Mouse (Mus musculus): Measurements from ENCODE around the gene Csrnp1.

The Csrnp1 gene

DNA sequence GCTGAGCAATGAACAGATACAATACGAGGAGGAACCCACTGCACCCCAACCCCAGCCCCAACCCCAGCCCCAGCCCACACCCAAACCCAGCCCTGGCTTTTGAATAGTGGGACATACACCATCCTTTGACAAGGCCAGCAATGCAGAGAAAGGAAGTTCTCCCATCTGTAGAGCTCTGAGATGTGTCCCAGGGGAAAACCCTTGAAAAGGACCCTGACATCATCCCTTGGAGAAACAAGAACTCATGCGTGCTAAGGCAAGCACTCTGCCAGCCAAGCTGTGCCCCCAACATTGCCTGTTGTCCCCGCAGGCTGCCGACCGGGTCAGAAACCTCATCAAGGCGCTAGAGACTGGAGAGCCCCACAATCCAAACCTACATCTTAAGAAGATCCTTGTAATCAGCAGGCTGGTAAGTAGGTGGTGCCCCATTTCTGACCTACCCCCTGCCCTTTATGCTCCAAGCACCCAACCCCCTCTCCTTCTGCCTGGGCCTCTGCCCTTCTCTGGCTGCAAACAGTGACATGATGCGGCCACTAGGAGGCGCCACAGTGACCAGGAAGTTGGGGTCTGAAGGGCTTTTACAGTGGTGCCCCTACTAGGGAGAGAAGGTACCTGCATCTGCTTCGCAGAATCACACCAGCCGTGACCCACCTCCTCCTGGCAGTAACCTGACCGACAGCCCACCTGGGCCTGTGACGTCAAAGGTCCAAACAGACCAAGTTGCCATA is 39.1 kb downstream of the Csrnp1 start:
- DNase-seq (ENCODE audit: low read depth): peak; percentile 36

DNA sequence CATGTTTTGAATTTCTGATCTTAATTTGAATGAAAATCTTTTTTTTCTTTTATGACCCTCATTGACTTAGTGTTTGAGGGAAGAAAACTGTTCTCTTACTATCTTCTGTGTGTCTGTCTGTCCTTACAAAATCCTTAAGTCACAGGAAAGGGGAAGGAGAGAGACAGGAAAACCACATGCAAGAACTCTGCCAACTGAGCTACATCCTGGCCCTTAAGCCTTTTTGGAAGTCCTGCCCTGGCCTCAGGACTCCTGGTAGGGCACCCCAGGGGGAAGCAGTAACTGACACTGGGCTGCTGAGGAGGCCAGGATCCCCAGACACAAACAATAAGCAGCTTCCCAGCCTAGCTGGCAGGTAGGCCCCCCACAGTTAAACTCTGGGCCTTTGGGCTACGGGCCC is 41.1 kb downstream of the Csrnp1 start:
- DNase-seq (ENCODE audit: low read depth): peak; percentile 68

DNA sequence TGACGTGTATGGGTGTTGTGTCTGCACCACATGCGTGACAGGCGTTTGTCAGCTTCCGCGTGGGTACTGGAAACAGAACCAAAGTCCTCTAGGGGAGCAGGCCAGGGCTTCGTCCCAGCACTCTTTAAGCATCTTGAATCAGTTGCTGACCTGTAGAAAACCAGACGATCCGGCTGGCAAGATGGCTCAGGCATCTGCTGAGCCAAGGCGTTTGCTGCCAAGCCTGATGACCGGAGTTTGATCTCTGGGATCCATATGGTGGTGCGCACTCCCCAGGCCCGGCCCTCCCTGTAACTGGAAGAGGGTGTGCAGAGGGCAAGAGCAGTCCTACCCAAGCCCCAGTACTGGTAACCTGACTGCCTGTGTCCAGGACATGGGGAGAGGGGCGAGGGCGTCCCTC is 42.6 kb downstream of the Csrnp1 start:
- no peak for DNase-seq (ENCODE audit: low read depth)

DNA sequence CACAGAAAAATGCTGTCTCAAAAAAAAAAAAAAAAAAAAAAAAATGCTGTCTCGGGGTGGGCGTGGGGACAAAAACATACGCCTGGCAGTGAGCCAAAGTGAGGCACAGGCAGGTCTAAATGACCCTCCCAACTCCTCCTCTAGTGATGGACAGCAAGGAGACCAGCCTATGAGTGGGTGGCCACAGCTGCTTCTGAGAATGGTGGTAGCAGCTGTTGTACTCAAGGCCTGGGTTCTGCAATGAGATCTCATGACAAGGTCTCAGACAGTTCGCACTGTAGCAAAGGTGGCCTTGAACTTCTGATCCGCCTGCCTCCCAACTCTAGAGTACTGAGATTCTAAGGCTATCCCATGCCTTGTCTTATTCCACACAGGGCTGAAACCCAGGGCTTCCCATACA is 43.1 kb downstream of the Csrnp1 start:
- no peak for DNase-seq (ENCODE audit: low read depth)

DNA sequence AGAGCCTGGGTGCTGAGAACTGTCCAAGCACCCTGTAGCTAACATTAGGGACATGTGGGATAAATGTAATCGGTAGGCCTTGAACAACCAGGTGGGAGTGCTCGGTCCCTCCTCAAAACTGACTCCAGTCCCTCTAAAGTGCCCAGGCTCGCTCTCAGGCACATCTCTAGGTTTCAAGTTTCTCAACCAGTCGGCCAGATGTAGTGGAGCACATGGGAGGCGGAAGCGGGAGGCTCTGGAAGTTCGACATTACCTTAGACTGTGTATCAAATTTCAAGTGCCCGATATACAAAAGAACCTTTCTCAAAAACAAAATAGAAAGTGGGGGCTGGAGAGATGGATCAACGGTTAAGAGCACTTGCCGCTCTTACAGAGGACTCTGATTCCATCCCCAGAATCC is 44.8 kb downstream of the Csrnp1 start:
- no peak for DNase-seq (ENCODE audit: low read depth)

DNA sequence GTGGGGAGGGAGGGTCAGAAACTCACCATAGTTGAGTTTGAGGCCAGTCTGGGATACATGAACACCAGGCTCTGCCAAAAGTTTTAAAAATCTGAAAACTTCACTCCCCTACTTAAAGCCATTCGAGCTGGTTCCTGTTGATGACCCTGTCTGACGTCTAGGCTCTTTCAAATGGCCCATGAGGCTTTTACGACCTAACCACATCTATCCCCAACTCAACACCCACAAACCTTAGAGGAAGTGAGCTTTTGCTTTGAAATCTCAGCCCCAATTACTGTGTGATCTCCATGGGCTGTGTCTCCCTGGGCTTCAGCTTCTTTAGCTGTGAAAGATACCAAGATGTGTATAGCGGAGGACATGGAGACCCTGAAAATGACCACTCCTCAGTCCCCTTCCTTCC is 46.0 kb downstream of the Csrnp1 start:
- DNase-seq (ENCODE audit: low read depth): peak; percentile 63

DNA sequence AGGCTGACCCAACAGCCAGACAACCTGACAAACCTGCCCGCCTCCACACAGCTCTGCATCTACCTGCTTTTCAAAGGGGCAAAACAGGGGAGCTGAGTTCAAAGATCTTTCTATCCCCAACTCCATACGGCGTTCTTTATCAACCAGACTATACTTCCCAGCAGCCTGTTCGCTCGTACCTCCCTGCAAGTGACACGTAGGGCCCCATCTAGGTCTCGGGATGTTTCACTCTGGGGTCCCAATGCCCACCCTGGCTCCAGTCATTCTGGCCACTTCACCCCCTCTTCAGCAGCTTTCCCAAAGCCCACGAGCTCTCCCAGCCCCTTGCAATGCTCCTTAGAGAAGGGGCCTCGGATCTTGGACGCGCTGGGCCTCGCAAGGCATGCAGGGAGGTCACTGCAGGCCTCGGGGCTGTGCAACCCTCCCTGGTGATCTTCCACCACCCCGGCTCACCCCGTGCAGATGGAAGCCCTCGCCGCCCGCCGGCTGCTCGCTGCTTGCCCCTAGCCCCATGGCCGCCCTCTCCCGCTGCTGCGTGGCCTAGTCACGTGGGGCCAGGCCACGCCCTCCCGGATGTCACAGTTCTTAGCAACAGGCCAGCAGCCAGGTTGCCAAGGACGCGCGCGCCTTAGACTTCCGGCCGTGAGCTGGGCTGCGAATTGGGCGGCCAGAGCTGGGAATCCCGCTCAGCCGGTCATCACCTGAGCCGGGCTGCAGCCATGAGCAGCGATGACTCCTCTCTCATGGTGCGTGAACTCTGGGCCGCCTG is 47.3 kb downstream of the Csrnp1 start, which contains the start of the genes Gorasp1 and Ttc21a:
Gorasp1 (minus strand) TSS at position 561 of the 769 bp plus-strand sequence.
Ttc21a (plus strand) TSS at position 602 of the 769 bp plus-strand sequence.
- DNase-seq (ENCODE audit: low read depth): peak; percentile 92

DNA sequence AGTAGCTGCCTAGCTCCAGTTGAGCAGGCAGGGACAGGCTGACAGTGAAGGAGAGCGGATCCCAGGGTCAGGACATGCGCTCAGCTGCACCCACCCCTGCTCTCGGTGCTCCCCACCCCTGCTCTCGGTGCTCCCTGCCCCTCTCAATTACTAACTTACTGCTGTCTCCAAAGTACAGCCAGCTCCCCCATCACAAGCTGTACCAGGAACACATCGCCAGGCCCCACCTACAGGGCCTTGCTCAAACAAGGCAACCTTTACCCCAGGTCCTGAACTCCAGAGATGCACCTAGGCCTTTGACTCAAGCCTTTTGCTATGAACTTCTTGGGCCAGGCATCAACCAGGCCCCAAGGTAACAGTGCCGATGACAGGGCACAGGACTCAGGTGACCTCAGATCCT is 50.8 kb downstream of the Csrnp1 start:
- no peak for DNase-seq (ENCODE audit: low read depth)

DNA sequence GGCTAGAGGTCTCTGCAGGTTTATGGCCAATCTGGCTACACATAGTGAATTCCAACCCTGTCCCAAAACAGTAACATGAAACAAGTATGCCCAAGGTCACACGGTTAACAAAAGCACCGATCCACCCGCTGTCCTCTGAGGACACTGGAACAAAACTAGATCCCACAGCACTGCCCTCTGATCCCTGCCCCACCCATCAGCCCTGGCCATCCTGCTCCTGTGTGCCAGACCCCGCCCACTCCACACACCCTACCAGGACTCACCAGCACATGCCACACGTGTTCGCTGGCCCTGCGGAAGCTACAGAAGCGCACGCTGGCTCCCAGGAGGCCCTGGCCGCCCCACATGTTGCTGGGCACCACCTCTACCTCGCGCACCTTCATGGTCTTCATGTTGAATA is 52.1 kb downstream of the Csrnp1 start:
- no peak for DNase-seq (ENCODE audit: low read depth)

DNA sequence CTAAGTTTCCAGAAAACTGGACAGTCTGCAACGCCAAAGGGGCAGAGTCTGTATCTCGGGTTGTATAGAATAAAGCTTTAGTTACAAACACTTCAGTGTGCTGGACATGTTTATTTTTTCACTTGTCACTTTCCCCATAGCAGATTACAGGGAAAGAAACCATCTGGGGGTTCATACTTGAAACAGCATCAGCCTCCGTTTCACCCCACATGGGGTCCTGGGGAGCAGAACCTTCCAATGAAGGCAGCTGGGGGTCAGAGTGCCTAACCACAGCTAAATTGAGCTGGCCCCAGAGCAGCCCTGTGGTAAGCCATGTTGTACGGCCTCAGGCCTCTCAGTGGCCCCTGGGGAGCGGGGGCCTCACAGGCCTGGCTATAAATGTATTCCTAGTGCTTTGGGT is 58.0 kb downstream of the Csrnp1 start:
- no peak for DNase-seq (ENCODE audit: low read depth)

DNA sequence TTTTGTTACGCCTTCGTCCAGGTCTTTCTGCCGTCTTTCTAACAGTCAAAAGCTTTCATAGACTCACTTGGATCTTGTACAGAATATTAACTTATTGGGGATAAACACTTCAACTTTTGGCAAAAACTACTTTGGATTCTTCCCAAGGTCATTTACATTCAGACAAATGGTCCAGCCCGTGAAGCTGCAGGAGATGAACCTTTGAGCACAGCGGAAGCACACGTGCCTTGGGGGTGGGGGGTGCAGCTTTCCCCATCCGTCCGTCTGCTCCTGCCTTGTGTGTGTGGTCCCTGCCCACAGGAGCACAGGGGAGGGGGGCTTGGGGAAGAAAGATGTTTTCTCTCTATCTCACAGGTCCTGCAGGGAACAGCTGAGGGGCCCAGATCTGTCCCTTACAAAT is 58.7 kb downstream of the Csrnp1 start:
- DNase-seq (ENCODE audit: low read depth): no peak

DNA sequence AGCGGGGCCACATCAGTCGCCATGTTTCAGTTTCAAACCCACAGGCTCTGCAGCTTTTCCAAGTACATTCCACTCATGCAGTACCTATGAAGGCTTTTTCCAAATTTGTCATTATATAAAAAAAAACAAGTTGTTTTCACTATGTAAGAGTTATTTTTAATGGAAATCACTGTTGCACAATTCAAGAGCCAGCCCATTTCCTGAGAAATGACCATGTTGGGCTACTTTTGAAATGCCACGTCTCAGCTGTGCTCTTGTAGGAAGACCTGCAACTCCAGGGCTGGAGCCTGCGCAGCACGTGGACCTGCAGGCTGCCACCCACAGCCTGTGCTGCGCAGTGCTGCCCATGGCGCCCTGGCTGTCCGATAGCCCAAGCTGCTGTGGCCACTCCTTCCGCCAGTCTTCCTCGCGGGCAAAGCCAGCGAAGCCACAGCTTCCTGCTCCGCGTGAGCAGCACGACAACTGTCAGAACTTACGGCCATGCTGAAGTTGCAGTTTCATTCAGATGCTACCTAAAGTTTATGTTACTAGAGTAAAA is 59.3 kb downstream of the Csrnp1 start:
- peak; percentile 97 for DNase-seq (ENCODE audit: low read depth)

DNA sequence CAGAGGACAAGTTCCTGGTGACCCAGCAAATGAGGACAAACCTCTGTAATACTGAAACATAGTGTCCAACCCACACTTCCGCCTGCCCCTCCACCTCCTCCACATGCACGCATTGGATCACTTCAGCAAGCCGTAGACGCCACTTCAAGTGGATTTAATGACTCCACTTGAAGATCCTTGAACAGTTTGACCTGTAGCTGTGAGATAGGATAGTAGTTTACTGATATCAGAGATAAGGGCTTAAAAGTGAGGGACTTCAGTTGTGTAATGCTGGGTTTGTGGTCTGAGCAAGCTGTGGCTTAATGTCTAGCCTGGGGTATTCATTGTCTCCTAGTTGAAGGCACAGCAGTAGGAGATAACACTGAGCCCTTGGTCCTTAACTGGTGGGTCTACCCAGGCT is 61.0 kb downstream of the Csrnp1 start:
- peak; percentile 68 for DNase-seq (ENCODE audit: low read depth)
